Mouse (Mus musculus) cerebellum, postnatal 4 days (tissue): ENCODE data around the gene Atl3.
"Not testable (repeated sequence)": the region's sequence is repeated elsewhere in the genome, so short reads cannot be mapped to it uniquely, and the experiment has no call there.

ENCODE experiments used
- DNase-seq, 2 experiments: peaks; one replicate each; pipeline ENCODE4 v3.0.0; 2022; ENCODE audit warnings: low spot score in 2 of 2, mixed read lengths in 1 of 2

Atl3 gene

DNA sequence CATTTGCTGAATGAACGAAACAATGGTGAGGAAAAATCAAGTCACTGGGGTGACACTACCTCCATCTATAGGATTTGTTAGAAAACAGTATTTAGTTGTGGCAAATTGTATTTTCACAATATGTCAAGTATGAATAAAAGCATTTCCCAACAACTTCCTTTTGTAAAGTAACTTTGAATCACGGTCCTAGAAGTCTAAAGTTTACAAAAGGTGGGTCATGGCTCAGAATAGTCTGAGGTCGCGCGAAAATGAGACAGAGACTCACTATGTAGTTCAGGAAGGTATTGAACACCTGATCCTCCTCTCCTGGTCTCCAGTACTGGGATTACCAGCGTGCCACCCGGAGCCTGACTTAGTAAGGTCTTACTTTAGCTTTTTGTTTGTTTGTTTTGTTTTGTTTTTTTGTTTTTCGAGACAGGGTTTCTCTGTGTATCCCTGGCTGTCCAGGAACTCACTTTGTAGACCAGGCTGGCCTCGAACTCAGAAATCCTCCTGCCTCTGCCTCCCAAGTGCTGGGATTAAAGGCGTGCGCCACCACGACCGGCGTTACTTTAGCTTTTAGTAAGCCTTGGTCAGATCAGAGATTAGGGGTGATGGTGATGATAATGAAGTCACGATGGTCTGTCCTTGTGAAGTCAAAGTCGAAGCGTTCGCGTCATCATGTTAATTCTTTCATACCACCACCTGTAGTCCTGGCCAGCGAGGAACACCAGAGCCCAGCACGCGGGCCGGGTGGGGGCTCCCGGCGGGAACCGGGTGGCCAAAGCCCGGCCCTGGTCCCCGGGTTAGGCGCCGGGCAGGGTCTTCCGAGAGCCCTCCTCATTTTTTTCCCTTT, at the start of gene Atl3:
TSS of gene Atl3 (plus strand) at position 689 of the 835 bp plus-strand sequence.
- DNase-seq: no peak

DNA sequence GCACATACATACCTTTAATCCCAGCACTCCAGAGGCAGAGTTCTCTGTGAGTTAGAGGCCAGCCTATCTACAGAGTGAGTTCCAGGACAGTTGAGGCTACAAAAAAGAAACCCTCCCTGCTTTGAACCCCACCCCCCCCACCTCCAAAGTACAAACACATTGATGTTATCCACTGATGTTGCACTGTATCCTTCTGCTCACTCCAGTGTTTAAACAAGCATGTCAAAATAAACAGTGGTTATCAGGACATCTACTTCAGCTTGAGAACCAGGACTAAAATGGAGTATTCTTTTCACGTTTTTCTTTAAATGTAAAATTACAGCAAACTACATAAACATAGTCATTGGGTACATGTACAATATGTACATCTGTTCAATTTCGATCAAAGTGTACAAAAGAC, 48.7 kb upstream of the Atl3 start:
- no peak for DNase-seq

DNA sequence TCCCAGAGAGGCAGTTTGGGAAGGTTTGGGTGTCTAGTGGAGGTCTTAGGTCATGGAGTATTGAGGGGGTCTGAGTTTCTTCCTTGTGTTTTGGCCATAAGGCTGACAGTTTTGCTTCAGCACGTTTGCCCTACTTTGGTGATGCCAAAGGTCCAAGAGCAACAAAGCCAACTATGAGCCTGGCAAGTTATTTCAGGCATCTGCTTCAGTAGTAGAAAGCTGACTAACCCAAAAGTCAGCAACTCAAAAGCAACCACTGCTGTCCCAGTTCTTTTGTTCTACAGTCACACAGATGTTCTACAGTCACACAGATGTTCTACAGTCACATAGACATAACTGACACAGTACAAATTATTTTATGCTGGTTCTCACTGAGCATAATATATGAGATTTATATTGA, 48.2 kb upstream of the Atl3 start:
- DNase-seq: no peak

GRCm38 (mm10) chr19:7456803-7457202, 37.0 kb upstream of the Atl3 start:
- no peak for DNase-seq

GRCm38 (mm10) chr19:7458901-7459300, 34.9 kb upstream of the Atl3 start:
- DNase-seq: no peak

GRCm38 (mm10) chr19:7459370-7459769, 34.5 kb upstream of the Atl3 start:
- no peak for DNase-seq

GRCm38 (mm10) chr19:7467915-7468314, 25.9 kb upstream of the Atl3 start:
- no peak for DNase-seq

- no peak for DNase-seq
These were observed 23.2 kb upstream of the Atl3 start for GRCm38 (mm10) chr19:7470643-7471042.

GRCm38 (mm10) chr19:7479751-7480248, 14.0 kb upstream of the Atl3 start:
- no peak for DNase-seq

DNA sequence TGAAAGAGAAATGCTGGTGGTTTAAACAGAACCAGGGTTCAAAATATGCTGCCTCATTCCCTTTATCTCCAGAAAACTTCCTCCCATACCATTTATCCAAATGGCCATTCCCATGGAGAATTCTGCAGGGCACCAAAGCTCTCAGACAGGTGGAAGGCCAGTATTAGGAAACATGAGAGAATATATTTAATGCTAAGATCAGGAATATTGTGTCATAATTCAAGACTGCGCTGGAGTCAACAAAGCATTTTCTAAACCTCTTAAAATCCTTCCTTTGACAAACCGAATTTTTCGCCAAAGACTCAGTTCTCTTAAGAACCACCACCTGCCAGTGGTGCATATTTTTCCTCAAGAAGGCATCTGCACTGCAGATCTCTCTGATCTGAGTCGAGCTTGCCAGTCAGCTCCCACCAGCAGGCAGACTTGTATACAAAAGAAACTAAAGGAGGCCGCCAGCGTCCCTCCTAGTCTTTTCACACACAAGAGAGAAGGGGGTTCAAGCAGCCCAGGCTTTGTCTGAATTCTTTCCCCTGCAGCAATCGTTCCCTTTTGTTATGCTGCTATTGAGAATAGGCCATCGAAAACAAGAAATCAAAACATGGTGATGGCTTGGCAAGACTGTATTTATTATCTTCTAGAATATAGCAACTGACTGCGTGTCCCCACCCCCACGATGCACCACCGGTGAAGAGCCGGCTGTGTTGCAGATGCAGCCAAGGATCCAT, 12.1 kb upstream of the Atl3 start:
- peak; percentile 25 to 47 for DNase-seq

DNA sequence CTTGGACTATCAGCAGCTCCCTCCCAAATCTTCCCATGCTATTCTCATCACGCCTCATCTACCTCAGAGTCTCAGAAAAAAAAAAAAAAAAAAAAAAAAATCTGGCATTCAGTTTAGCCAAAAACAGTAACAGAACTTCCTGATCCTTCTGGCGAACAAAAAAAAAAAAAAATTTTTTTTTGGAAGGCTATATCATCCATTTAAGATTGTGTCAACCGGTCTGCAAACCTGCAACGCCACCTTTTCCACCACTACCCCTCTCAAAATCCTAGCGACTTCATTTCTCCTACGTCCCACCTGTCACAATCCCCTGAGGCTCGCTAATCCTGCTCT, 11.6 kb upstream of the Atl3 start:
- DNase-seq: no peak

DNA sequence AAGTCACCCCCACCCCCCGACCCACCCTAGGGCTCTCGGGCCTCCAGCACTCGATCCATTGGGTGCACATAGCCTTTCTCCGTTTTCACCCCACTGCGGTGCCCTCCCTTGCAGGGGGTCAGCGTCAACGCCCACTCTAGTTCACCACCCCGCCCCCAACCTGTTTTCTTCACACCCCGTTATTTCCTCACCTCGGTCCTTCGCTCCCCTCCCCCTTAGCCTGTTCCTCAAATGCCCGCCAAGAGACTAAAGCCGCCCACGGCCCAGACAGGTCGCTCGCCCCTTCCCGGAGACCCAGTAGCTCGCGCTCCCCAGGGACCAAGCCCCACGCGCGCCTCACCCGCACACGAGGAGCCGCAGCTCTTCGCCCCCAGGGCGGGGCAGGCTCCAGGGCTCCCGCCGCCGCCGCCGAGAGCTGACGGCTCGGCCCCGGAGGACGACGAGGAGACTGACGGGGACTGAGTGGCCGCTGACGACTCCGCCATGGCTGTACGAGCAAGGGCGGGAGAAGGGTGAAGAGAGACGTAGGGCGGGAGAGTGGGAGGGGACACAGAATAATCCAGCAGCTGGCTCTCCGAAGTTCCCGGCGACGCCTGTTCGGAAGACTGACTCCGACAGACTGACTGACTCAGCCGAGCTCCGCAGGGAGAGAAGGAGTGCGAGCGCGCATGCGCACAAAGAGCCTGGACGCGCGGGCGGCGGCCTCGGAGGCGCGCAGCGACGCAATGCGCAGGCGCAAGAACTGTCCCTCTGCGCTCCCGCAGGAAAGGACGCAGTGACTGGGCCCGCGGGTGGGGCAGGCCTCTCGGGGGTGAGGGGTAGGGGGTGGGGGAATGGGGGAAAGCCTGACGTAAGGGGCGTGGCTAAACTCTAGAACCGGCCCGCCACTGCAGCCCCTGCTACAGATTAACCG, 11.0 kb upstream of the Atl3 start, which contains the start of gene Rtn3:
TSS of gene Rtn3 (minus strand) at position 683 of the 913 bp plus-strand sequence.
- peak; percentile 95 to 97 for DNase-seq

- peak in 1 of 2 experiments; percentile 31 for DNase-seq
These were observed 10.3 kb upstream of the Atl3 start for GRCm38 (mm10) chr19:7483512-7483882.

- DNase-seq: no peak
These were observed 9.8 kb upstream of the Atl3 start for GRCm38 (mm10) chr19:7484076-7484475.

GRCm38 (mm10) chr19:7487680-7488079, 6.2 kb upstream of the Atl3 start:
- no peak for DNase-seq

GRCm38 (mm10) chr19:7491960-7492359, 1.9 kb upstream of the Atl3 start:
- DNase-seq: no peak

- no peak for DNase-seq
These were observed 1.2 kb upstream of the Atl3 start for GRCm38 (mm10) chr19:7492682-7493081.

- peak; percentile 89 to 91 for DNase-seq
These were observed 561 bp downstream of the Atl3 start for GRCm38 (mm10) chr19:7494187-7495015.

GRCm38 (mm10) chr19:7495221-7496038, 1.6 kb downstream of the Atl3 start:
- no peak for DNase-seq

- DNase-seq: not testable (repeated sequence)
These were observed 2.2 kb downstream of the Atl3 start for GRCm38 (mm10) chr19:7496070-7496469.
